Mouse (Mus musculus) brain, embryonic 18.5 days (tissue): ENCODE measurements around the gene Cables2.
A peak's percentile ranks its signal among the peaks of the same experiment; 100 is the strongest.

Source experiments
- DNase-seq: peaks from one replicate; pipeline ENCODE4 v3.0.0-alpha.2; 2012; ENCODE audit warnings: low read depth, low spot score

The Cables2 gene

DNA sequence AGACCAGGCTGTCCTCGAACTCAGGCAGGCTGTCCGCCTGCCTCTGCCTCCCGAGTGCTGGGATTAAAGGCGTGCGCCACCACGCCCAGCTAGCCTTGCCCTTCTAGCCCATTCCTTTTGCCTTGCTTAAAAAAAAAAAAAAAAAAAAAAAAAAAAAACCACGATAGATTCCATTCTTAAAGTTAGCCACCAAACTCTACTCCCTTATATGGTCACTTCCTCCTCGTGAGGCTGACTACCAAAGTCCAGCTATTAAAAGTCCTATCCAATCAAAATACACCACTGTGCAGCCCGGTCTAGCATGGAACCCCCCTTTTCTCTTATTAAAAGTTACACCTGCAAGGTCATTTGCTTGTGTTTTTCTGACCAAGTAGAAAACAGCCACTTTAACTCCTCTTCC lies 17.6 kb downstream of the Cables2 start:
- DNase-seq, result no peak

DNA sequence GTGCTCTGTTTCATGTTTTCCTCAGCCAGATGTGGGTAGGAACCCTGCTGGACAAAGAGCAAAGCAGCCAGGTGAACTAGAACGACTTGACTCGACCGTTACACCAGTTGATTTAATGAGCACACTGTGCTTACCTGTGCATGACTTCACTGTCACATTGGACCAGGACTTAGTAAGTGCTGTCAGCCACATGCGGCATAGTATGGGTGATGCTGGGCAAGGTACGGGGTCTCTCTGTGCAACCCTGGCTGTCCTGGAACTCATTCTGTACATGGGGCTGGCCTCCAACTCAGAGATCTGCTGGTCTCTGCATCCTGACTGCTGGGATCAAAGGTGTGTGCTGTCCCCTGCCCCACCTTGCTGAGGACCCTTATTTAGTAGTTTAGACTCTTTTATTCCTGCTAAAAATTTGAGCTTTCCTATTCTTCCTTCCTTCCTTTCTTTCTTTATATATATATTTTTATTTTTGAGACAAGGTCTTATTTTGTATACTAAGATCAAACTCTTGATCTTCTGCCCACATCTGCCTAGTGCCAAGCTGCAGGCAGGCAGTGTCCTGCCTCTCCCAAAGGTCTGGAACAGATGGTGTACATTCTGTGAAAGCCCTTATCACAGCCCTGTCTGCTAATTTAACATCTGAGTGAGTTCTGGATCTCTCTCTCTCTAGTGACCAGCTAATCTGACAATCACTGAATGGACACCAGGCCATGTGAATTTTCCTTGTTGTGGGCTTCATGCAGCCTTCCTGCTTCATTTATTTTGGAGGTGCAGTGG lies 18.7 kb downstream of the Cables2 start:
- no peak for DNase-seq

DNA sequence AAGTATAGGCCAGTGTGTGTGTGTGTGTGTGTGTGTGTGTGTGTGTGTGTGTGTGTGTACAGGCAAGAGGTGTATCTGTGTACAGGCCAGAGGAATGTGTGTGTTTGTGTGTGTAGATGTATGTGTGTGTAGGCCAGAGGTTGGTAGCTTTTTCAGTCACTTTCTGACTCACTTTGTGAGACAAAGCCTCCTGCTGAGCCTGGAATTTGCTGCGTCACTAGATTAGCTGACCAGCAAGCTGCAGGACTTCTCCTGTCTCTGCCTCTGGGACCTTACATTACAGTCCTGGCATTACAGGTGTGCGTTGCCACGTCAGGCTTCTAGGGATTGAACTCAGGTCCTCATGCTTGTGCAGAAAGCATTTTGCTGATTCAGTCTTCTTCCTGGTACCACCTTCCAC lies 21.5 kb downstream of the Cables2 start:
- no peak for DNase-seq

DNA sequence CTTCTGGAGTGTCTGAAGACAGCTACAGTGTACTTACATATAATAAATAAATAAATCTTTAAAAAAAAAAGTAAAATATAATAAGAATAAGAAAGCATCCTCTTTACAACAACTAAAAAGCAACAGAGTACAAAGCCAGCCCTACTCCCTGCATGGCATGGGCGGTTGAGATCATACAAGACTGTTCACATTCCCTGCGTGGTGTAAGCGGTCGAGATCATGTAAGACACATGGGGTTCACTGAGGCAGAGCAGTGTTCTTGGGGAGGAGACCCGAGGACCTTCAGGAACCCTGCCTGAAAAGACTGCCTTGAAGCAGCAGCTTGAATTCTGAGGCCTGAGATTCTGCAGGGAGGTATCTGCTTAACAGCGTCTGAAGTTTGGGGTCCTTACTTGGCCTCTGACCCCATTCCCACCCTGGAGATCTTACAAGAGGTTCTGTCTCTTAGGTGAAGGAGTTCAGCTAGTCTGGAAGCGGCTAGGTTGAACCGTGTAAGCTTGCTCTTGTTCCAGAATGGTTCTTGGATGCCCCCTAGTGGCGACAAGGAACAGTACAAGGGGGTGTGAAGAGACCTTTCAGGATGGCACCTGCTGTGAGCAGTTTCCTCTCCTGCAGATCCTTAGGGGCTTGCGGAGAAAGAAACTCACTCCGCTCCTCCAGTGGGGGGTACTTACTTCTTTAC lies 22.2 kb downstream of the Cables2 start:
- peak; percentile 72 for DNase-seq

DNA sequence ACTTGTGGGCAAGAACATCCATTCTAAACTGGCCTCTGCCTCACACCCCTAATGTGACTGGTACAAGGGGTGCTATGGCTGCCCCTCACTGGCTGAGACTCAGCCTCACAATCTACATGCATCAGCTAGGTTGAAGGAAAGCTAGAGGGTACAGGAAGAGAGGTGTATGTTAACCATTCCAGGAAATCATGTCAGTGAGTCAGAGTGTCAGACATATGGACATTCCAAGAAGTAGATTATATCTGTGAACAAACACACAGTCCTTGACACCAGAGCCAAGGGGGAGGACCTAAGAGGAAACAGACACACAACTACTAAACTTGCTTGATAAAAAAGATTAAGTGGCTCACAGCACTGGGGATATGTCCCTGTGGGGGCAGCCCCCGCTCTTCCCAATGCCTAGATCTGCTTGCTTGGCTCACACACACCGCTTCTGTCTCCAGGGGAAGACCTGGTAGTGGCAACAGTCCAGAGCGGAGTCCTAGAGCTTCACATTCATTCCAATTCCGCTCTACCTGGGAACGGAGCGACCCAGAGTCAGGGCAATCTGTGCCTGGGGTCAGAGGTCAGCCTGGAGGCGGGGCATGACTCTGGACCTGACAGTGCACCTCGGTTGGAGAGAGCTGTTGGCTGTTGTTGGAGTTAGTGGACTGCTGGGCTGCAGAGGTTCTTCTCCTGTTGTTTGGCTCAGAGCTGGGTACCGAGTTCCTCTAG lies 24.2 kb downstream of the Cables2 start:
- DNase-seq, result no peak

DNA sequence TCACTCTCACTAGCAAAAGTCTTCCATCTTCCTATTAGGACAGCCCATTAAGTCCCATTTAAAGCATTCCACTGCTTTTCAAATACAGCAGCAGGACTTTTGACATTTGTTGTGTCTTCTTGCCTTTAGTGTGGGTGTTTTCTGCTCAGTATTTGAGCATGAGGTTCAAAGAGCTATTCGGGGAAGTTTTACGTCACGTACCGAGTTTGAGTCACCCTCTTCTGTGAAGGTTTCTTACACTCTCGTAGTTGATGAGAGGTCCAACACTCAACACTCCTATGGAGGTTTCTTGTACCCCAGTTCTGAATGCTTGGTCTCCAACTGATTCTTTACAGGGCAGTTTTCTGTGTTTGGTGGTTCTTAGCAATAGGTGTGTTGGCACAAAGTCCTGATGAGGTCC lies 25.4 kb downstream of the Cables2 start:
- DNase-seq, result no peak

DNA sequence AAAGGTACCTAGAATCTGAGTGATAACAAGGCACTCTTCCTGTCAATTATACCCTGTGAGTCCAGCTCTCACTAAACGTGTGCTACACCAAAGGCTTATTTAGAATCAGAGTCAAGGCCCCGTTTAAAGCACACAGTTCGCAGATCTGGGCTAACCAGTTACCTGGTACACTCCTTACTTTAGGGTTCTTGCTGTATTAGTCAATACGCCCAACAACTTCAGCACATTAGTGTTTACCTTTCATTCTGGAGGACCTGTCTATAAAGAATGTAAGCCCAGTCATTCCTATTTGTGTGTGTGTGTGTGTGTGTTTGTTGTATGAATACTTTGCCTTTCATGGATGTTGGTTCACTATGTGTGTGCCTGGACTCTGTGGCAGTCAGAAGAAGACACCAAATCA lies 30.2 kb downstream of the Cables2 start:
- DNase-seq, result no peak

DNA sequence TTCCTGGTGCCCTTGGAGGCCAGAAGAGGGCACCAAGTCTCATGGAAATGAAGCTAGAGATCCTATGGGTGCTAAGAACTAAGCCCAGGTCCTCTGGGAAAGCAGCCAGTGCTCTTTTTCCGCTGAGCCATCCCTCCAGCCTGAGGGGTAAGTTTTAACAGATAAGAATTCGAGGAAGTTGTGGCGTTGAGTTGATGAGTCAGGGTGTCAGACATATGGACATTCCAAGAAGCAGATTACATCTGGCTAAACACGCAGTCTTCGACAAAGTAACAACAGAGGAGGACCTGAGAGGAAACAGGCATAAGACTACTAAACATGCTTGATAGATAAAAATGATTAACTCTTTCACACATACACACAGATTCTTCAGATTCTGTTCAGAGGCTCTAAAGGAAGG lies 34.7 kb downstream of the Cables2 start:
- no peak for DNase-seq

DNA sequence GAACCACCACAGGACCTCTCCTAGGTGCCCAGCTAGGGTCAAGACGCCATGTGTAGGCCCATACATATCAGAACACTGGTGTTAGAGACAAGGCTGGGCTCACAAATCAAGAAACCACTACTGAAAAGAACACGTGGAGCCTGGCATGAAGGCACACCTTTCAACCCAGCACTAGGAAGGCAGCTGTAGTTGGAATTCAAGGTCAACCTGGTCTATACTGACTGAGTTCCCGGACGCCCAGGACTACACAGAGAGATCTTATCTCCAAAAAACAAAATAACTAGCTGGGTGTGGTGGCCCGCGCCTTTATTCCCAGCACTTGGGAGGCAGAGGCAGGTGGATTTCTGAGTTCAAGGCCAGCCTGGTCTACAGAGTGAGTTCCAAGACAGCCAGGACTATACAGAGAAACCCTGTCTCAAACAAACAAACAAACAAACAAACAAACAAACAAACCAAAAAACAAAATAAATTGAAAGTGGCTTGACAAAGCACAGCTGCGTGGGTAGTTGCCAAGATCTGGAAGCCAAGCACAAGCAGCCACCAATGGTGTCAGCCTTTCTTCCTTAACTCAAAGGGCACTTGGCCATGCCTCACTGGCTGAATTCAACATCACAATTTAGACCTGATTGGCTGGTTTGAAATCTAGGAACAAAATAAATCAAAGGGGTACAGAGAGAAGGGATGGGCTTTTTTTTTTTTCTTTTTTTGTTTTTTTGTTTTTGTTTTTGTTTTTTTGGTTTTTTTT lies 35.5 kb downstream of the Cables2 start:
- DNase-seq, result no peak

DNA sequence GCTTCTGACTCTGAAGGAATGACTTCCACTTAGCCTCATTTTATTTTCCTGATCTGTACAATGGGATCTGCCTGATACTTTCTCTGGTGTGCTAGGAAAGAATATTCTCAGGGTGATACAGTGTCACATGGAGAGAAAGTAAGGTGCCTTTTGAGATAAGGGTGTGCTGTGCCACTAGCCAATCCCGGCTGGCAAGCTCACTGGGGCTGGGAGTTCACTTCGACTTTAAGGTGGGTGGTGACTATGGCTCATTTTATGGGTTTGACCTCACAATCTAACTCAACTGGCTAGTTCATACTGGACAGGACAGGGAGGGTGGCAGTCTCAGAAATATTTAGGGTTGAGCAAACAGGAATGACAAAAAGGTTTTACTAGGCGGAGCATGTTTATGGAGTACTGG lies 36.4 kb downstream of the Cables2 start:
- no peak for DNase-seq

DNA sequence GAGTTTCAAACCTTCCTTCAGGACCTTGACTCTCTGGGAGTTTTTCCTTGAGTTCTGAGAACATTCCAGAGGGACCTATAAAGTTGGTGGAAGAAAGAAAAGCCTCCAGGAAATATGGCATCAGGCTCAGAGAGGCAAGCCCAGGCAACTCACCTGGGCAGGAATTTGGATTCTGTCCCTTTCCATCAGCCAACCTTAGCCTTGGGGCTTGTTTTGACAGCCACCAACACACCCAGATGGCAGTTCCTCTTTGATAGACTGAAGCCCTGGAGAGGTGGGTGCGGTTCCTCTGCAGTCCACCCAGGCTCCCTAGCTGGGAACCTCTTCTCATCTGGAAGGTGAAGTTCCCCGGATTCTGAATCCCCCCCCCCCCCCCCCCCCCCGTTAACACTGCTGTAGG lies 36.8 kb downstream of the Cables2 start:
- DNase-seq, result no peak

DNA sequence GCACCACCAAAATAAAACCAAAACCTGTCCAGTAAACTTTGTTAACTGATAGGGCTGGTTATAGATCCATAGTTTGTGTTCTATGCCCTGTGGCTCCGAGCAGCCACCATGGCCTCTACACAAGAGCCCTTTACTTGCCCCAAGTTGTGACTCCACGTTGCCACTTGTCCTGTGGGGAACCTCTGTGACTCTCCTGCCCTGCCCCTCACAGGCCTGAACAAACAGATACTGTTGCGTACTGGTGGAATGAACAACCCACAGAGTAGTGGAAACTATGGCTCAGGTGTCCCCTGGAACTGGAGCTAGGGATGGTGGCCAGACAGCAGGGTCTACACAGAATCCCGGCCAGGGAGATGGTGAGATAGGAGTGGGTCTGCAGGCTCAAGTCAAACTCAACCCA lies 37.5 kb downstream of the Cables2 start:
- DNase-seq, result no peak

DNA sequence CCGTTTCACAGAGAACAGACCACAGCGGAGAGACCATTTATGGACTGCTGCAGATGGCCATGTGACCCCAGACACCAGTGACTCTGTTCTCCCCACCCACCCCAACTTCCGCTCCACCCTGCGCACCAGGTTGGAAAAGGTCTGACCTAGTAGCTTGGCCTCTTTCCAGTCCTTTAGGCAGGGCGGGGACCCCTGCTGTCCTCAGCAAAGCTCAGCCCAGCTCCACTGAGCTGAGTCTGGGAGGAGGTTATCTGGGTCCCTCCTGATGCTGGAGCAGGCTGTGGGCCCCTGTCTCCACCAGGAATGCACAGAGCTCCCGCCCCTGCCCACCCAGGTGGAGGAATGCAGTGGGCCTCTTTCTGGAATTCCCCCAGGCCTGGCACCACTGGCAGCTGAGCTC lies 38.3 kb downstream of the Cables2 start:
- no peak for DNase-seq

DNA sequence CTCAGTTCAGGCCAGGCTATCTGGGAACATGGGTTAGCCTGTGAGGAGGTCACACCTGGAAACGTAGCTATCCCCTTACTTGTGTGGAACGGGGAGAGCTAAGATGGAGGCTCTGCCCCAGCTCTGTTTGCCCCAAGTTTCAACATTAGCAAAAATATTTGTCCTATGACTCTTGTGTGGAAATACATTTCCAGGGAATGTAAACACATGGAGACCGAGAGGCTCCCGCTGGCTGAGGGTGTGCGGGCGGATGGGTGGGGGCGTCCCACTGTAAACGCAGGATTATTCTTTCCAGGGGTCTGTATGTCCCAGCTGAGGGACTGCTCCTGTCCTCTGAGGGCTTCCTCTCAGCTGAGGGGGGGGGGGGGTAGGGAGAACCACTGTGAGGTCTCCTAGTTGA lies 38.9 kb downstream of the Cables2 start:
- no peak for DNase-seq

DNA sequence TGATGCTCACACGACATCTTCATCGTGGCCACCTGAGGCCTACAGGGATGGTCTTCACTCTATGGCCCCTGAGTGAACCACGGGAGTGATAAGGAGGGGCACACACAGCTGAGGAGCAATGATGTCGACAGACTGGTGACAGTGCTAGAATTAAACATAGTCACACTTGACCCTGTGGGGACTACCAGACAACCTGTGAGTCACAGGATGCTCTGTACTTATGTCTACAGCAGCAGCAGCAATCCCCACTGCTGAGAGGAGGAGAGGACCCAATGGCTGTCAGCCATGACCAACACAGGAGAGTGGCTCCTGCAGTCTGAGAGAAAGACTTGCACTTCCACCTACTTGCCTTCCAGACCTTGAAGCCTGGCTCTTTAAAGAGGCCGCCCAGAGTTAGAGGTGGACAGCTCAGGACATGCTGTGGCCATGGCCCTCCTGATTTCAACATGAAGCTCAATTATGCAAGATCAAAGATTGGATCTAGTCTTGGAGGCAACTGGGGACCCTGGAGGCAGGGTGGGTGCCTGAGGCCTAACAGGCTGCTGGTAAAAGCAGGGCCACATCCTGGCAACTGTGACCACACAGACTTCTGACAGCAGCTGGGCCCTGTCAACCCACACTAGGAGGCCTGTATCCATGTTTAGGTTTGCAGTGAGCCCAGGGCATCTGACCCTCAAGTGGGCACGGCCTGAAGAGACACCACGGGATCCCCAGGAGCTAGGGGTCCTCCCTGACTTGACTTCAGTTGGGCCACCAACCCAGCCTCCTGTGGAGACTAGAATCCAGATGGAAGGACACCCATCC lies 40.0 kb downstream of the Cables2 start:
- DNase-seq, result no peak

DNA sequence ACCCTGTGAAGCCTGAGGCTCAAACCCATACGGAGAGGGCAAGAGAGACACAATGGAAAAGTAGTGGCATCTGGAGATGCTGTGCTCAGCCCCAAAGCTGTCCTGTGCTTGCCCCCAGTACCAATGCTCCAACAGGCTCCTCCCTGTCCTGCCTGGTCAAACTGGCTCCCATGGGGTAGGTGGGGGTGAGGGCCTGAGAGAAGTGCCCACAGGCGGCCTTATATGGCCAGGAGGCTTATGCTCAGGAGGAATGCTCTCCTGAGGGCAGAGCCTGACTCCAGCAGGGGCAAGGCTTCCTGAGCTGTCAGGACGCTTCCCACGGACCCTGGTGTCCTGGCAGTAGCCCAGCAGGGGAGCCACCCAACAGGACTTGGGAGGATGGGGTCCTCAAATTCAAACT lies 42.8 kb downstream of the Cables2 start:
- no peak for DNase-seq

DNA sequence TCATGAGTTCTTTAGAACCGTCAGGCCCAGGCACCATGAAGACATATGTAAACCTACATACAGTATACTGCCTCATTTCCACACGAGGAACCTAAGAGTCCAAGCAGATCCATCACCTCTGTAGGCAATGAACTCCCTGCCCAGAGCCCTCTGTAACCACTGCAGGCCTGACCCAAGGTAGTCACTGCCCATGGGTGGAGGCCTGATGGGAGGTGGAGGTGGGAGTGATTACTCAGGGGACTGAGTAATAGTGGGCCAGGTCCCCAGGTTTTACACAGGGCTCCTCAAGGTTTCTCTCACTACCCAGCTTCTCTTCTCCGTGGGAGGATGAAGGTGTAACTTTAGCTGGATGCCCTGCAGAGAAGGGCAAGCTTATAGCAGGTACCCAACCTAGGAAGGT lies 44.2 kb downstream of the Cables2 start:
- no peak for DNase-seq

DNA sequence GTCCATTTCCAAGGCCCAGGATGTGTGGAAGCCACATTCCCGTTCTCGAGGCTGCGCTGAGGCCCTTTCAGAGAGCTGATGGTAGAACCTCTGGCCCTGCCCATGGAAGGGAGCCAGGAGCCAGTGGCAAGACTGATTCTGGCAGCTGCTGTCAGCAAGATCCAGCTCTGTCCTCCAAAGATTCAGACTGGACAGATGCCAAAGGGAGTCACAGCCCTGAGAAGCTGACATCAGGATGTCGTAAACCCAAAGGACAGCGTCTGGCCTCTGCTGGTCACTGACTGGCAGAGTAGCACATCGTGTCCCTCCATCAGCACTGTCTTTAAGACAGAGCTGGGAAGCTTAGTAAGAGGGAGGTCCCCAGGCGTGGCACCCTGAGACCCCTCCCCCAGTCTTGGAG lies 44.7 kb downstream of the Cables2 start:
- DNase-seq, result no peak

DNA sequence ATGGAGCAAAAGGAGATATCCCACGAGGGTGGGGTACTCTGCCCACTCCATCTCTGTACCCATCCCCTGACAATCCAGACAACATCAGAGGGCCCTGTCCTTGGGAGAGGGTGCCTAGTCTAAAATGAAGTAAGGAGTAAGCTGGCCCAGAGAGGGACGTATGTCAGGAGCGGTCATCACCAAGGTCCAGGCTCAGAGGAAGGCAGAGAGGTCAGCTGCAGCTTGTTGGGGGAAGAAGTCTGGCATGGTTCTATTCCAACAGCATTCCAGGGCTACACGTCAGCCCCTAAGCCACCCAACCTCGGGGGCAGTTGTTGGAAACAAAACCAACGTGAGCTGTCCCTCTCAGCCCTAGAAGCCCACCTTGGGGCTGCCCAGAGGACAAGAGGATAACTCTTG lies 45.2 kb downstream of the Cables2 start:
- no peak for DNase-seq

DNA sequence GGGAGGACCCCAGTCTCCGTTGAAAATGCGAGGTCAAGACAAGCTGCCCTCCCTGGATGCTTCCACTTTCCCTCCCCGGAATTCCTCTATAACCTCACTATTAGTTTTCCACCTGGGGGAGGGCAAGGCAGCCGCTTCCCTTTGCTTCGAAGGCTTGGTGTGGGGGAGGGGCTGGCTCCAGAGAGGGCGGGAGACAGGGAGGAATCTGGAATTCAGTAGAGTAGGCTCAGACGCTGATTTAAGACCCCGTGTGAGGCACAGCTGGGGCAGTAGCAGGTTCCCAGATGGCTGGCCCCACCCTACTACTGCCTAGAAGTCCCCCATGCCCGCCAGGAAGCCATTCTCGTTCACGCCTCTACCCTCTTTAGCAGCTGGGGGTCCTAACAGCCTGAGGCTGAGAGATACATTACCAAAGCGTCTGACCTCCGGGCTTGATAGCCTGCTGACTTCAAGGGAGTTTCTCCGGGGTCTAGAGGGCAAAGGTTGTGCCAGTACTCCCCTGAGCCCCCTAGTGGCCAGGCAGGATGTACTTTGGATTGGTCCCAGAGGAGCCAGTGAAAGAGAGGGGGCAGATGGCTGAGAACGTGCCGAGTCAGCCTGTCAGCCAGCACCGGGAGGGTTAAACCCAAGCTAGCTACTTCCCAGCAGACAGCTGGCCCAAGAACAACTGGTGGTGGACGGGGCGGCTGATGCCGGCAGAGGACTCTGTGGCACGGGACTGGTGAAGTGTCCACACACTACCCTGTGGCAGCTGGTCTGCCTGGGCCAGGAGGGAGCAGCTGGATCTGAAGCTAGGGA lies 45.8 kb downstream of the Cables2 start:
- DNase-seq, result no peak
